Mouse (Mus musculus) olfactory bulb, adult 2 months (tissue): ENCODE measurements around the gene Cd47.

Source experiments
- CTCF ChIP-seq: fragments of 200-500 bp; IDR thresholded peaks from 2 replicates; pipeline ENCODE4 v1.5.1; 2012; ENCODE audit warnings: low read depth, mild to moderate bottlenecking, low read length, moderate library complexity; ENCODE audit not compliant: insufficient read depth
- POLR2A ChIP-seq: fragments of 200-500 bp; IDR thresholded peaks from 2 replicates; pipeline ENCODE4 v1.6.1; 2012; ENCODE audit warnings: mild to moderate bottlenecking, low read depth, low read length, moderate library complexity; ENCODE audit not compliant: insufficient read depth

- TF ChIP-seq CTCF (no peak), POLR2A (no peak)
Measured at GRCm38 (mm10) chr16:49832339-49832738, 32.0 kb downstream of the Cd47 start.
